Mouse (Mus musculus): ENCODE results near the gene Amer1.
A peak's percentile ranks its signal among the peaks of the same experiment; 100 is the strongest.

Amer1 gene

GRCm38 (mm10) chrX:95444776-95445111, at the start of gene Amer1:
Amer1 (minus strand) TSS chrX:95444872.
- DNase-seq (ENCODE audit: low read depth in 1 of 2, low spot score in 2 of 2): peak; percentile 24 to 66

- no peak for DNase-seq (ENCODE audit: low read depth in 1 of 2, low spot score in 2 of 2)
Observed at GRCm38 (mm10) chrX:95457166-95457565, 12.5 kb upstream of the Amer1 start.

GRCm38 (mm10) chrX:95445866-95446265, 1.2 kb upstream of the Amer1 start:
- no peak for DNase-seq (ENCODE audit: low read depth in 1 of 2, low spot score in 2 of 2)

- no peak for DNase-seq (ENCODE audit: low read depth in 1 of 2, low spot score in 2 of 2)
Observed at GRCm38 (mm10) chrX:95445141-95445540, 469 bp upstream of the Amer1 start.

GRCm38 (mm10) chrX:95443898-95444775, 535 bp downstream of the Amer1 start:
- DNase-seq (ENCODE audit: low read depth in 1 of 2, low spot score in 2 of 2): peak in 1 of 2 experiments; percentile 5

- DNase-seq (ENCODE audit: low read depth in 1 of 2, low spot score in 2 of 2): no peak
Observed at GRCm38 (mm10) chrX:95443390-95443789, 1.3 kb downstream of the Amer1 start.

GRCm38 (mm10) chrX:95442261-95442660, 2.4 kb downstream of the Amer1 start:
- DNase-seq (ENCODE audit: low read depth in 1 of 2, low spot score in 2 of 2): no peak

- DNase-seq (ENCODE audit: low read depth in 1 of 2, low spot score in 2 of 2): no peak
Observed at GRCm38 (mm10) chrX:95441290-95441689, 3.4 kb downstream of the Amer1 start.

GRCm38 (mm10) chrX:95438491-95438890, 6.2 kb downstream of the Amer1 start:
- DNase-seq (ENCODE audit: low read depth in 1 of 2, low spot score in 2 of 2): no peak

- DNase-seq (ENCODE audit: low read depth in 1 of 2, low spot score in 2 of 2): no peak
Observed at GRCm38 (mm10) chrX:95437236-95437635, 7.4 kb downstream of the Amer1 start.

- no peak for DNase-seq (ENCODE audit: low read depth in 1 of 2, low spot score in 2 of 2)
Observed at GRCm38 (mm10) chrX:95373101-95373500, 71.6 kb downstream of the Amer1 start.

All from monocyte, adult 2 months (primary cell).